Mouse (Mus musculus): ENCODE measurements at regions not wholly inside any gene's neighbourhood (a gene's known extent, or its start where the extent isn't known, plus 50 kb on each side); places are given as distances from the start of the nearest gene placed in this dataset.

DNA sequence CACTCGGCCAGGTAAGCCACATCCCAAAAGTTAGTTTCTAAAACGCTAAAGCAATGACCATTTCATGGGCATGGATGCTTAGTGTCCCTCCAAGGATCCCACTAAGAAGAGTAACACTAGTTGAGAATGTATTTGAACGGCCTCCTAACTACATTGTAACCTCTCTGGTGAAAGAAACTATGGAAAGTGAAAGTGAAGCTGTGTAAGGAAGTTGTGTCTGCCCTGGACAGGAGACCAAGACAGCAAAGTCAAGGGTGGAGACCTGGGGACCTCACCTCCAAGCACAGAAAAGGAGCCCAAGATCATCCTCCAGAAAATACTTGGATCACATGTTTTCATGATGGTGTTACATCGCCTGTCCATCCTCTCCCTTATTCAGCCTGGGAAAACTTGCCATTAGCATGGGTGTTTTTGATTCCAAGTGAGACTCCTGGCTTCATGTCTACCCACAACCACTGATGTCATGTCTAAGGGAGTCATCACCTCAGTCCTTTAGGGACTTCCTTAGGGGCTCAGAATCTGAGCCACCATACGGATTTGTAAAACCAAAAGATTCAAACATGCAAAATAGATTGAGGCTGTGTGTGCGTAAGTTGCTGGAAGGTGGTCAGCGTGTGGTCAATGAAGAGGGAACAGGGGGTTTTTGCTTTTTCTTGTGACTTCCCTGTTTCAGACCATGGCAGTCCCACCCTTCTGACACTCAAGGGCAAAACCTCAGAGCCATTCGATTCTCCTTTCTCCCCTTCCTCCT lies 62.4 kb upstream of the 1700016C15Rik start:
- DNase-seq (ENCODE audit: low read depth) = no peak

DNA sequence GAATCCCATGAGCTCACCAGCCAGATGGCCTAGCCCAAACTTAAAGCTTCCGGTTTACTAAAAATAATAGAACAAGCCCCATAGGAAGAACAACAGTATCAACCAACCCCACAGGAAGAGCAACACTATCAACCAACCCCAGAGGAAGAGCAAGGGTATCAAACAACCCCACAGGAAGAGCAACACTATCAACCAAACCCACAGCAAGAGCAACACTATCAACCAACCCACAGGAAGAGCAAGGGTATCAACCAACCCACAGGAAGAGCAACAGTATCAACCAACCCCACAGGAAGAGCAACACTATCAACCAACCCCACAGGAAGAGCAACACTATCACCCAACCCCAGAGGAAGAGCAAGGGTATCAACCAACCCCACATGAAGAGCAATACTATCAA lies 59.0 kb upstream of the 1700016C15Rik start:
- no peak for DNase-seq (ENCODE audit: low read depth)

DNA sequence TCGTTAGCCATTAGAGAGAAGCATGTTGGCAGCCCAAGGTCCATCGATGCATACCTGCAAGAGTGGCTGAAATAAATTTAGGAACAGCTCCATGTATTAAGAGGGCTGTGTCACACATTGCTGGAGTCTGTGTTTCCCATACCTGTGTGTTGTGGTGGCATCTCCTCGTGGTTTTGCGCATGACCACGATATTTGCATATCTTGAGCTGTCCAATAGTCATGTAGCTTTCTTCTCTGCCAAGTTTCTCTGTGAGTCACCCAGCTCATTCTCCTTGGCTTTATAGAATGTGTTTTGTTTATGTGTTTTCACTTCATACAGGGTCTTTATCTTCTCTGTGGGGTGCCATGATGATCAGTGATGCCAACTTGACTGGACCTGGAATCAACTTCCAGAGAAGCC lies 53.0 kb upstream of the 1700016C15Rik start:
- DNase-seq (ENCODE audit: low read depth) = peak; percentile 11

DNA sequence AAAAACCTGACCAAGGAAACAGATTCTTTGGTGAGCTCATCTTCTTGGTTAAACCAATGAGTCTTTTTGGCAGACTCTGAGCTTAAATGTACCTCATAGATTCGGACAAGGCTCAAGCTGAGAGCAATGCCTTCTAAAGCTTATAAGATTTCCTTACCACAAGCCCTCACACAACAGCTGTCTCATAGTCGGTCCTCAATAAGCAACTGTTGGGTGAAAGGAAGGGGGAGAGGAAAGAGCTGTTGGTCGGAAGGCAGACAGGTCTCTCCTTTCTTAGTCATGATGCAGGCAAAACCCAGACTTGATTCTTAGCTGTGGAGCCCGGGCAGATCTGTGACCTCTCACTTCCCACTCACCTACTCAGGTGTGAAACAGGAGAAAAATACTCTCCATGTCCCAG lies 50.8 kb upstream of the 1700016C15Rik start:
- DNase-seq (ENCODE audit: low read depth) = no peak

Data from naive thymus-derived CD4-positive, alpha-beta T cell, adult 2 months (primary cell).